Mouse (Mus musculus) lung, postnatal 14 days (tissue): ENCODE measurements at regions not wholly inside any gene's neighbourhood (a gene's known extent, or its start where the extent isn't known, plus 50 kb on each side); places are given as distances from the start of the nearest gene placed in this dataset.
A peak's percentile ranks its signal among the peaks of the same experiment; 100 is the strongest.

ENCODE experiments used
- DNase-seq: peaks from one replicate; pipeline ENCODE4 v3.0.0; 2021

DNA sequence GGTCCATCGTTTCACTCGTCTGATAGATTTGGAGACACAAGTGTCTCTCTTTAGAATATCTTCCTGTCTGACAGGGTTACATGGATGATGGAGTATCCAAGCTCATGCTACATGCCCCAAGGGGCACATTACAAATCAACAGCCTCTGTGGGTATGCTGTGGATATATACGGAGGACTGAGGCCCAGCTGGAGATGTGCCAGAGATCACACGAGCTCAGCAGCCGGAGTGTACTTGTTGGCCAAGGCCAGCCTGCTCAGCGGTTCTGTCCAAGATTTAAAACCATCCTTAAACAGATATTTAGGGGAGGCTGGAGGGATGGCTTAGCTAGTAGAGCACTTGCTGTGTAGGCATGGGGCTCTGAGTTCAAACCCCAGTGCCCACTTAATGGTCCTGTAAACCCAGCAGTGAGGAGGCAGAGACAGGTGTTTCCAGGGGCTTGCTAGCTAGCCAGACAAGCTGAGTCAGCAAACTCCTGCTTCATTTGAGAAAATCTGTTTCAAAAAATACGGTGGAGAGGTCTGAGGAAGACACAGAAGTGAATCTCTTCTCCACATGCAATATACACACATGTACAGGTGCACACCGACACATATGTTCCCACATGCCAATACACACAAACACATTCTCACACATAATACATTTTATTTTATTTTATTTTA lies 85.6 kb upstream of the Aldh1b1 start:
- no peak for DNase-seq

DNA sequence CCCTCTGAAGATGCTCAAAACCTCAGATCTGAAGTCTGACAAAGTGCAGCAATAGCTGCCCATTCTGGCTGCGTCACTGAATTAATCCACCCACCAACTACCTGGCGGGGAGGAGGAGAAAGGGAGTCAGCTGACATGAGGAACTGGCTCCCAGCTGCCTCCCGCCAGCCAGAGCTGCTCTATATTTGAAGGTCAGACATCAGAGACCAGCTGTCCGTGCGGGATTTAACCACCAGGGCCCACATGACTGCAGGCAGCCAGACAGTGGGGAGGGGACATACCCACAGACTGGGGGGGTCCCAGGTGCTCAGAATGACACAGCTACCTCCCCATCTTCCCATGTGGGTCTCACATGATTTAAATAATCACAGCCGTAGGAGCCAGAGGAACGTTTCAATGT lies 94.8 kb upstream of the Aldh1b1 start:
- no peak for DNase-seq

DNA sequence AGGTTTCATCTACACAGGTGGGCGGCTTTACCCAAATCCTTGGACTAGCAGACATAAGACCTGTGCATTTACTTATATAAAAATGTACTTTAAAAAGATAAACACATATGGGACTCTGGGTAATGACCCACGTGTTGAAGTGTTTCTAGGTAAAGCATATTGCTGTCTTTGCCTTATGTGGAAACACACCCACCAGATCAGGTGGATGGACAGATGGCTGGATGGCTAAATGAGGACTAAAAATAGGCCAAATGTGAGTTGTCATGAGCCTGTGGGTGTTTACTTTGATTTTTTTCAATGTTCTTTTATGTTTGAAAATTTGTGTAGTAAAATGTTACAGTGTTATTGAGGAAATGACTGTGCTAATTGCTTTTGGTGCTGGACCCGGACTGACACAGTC lies 99.2 kb upstream of the Aldh1b1 start:
- DNase-seq, result no peak

DNA sequence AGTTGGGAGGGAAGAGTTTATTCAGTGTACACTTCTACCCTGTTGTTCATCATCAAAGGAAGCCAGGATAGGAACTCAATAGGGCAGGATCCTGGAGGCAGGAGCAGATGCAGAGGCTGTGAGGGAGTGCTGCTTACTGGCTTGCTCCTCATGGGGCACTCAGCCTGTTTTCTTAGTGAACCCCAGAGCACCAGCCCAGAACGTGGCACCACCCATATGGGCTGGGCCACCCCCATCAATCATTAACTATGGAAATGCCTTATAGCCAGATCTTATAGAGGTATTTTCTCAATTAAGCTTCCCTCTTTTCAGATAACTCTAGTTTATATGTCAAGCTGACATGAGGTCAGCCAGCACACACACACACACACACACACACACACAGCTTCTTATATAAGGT lies 103.6 kb upstream of the Aldh1b1 start:
- DNase-seq, result no peak

DNA sequence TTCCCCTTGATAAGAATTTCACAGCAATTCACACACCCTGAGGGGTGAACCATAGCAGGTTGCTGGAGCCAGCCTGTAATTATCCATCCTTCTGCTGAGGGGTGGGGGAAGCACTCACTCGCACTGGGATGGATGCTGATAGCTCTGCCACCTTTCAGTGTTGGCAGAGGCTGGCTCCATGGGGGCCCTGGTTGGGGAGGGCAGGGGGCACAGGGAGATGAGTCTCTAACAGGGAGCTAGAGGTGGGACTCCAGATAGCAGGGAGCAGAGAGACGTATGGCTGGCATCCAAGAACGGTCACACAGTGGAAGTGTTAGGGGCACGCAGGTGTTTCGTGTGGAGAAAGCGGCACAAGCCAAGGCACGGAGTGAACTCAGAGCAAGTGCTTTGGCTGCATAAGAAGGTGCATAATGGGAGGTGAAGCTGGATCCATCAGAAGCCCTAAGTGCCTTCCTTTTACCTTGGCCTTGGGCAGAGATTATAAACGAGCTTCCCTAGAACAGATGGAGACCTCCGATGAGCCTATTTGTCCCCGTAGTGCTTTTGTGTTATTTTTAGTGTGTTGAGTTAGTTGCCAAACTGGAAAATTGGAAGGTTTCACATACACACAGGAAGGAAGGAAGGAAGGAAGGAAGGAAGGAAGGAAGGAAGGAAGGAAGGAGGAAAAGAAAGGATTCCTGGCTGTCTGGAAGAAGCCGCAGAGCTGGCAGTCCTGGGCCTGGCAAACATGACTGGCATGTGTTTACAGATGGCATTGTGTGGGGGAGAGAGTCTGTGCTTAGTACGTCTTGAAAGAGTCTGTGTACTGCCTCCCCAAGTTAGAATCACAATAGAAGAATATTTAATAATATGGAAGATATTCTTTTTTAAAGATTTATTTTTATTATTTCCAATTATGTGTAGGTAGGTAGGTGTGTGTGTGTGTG lies 108.6 kb upstream of the Aldh1b1 start:
- no peak for DNase-seq

DNA sequence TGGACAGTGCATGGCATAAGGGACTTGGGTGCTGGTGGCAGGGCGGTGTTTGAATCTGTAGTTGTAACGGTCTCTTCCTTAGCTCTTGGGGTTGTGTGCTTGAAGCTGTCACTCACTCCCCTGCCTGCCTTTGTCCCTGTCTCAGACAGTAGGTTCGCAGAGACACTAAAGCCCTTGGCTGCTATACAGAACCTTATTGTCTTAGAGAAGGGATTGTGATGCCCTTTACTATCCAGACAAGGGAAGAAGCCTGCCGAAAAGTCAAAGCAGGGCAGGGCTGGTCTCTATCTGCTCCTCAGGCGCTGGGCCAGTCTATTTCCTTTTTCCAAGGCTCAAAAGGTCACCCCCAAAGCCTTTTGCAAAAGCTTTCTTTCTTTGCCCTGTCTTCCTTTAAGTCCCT lies 109.2 kb upstream of the Aldh1b1 start:
- no peak for DNase-seq

DNA sequence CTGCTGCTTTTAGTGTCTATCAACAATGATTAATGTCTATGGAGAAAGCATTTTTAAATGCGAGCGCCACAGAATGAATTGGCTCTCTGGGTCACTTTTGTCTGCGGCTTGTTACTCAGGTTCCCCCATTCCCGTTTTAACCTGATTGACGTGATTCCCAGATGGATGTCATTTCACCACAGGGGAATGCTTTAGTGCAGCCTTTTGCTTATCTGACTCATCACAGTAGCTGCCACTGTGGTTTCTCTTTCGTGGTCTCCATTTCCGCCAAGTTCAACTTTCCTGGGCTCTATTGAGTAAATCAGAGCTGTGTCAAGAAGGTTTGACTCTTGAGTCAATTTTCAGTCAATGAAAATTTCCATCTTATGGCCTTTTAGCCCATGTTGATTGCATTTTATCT lies 110.6 kb upstream of the Aldh1b1 start:
- DNase-seq, result no peak

DNA sequence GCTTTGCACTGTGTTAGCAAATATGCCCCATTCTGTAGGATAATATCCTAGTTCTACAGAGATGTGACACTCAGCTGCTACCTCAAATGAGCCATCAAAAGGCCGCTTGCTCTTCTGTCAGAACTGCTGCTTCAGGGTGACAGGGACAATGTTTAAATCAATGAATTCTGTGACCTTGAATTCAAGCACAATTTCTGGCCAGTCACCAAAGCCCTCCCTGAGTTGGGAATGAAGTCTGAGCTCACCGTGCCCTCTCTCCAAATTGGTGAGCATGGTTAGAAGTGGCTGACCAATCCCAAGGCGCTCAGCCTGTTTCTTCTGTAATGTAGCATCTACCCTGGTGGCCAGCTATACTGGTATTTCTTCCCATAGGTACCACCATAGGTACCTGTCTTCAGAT lies 113.8 kb upstream of the Aldh1b1 start:
- DNase-seq, result no peak

DNA sequence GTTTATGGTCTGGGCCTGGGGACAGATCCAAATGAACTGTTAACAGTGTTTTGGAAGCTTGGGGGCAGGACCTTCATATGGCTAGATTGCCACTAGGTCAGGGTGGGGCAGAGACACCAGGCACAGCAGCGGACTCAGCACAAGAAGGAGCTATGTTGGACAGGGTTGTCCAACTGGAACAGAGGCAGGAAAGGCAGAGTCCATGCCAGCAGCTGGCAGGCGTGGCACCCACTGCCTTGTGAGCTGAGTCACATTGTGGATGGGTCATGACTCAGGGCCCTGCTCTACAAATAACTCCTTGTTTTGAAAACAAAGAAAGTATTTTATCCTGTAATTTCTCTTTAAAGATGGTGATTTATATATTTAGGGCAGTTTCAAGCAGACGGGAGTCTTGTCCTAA lies 115.6 kb upstream of the Aldh1b1 start:
- no peak for DNase-seq

DNA sequence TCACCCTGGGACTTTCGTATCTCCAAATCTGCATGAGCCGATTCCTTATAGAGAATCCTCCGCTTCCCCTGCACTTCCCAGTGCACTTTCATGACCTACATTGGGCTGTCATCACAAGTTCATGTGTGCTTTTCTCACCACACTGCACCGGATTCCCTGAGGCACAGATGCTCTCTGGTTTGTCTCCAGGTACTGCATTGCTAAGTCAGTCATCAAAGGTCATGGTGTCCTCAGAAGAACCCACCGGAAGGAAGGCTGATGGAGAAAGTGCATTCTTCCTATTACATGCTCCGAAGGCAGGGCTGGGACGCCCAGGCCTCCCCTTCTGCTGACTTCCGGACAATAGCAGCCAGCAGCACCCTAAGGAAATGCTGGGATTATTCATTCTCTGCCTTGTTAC lies 116.1 kb upstream of the Aldh1b1 start:
- DNase-seq, result no peak

DNA sequence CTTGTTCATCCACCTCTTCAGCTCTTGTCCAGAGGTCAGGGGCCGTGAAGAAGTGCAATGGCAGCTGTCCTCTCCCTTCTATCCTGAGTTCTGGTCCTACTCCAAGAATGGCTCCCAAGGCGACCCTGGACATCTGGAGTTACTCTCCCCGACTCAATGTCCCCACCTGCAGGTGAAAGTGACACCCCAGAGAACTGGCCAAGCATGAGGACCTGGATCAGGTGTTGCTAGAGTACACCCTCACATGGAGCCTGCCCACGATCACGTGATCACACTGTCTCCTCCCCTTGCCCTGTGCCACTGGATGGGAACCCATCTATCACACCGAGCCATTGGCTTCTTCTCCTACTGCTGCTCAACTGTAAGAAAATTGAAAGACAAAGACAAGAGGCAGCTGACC lies 122.7 kb upstream of the Aldh1b1 start:
- peak; percentile 5 for DNase-seq

DNA sequence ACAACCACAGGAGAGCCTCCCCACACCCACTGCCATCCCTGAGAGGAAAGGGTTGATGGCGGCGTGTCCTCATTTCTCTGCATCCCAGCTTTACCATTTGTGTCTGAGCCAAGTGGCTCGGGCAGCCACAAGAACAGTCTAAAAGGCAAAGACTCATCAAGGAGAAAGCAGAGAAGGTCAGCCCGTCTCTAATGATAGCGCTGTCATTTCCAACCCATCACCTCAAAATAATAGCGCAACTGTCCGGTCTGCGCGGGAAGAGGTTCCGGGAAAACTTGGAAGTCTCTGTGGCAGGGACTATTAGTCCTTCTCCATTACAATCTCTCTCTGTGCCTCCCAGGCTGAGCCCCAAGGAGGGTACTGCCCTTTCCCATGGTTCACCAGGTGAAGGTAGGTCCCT lies 124.5 kb upstream of the Aldh1b1 start:
- no peak for DNase-seq

DNA sequence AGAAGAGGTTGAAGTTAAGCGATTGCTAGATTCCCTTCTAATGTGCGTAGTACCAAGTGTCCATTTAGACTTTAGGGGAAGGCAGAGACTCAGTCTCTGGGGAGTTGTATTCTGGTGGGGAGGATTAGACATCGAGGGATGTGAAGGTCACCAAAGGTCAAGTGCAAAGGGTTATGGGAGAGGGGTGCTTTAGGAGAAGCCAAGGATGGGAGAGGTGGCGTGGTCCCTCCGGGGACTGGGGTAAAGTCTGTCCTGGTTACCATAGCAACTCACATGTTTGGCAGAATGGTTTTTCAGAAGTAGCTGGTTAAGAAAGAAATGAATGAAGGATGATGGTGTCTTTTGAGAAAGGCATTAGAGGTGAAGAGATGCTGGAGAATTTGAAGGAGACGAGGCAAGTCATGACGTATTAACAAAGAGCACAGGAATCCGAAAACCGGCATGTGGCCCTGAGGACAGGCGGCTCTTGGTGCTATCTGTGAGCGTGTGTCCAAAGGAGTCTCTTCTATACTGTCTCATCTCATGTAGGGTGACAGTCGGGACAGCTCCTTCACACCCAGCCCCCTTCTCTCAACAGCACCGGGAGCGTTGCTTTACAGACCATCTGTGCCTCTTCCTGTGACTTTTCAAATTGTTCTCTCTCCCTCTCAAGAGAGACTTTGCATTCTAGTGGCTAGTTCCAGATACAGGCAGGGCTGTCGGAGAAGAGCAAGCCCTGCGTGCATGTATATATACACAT lies 125.6 kb upstream of the Aldh1b1 start:
- no peak for DNase-seq

DNA sequence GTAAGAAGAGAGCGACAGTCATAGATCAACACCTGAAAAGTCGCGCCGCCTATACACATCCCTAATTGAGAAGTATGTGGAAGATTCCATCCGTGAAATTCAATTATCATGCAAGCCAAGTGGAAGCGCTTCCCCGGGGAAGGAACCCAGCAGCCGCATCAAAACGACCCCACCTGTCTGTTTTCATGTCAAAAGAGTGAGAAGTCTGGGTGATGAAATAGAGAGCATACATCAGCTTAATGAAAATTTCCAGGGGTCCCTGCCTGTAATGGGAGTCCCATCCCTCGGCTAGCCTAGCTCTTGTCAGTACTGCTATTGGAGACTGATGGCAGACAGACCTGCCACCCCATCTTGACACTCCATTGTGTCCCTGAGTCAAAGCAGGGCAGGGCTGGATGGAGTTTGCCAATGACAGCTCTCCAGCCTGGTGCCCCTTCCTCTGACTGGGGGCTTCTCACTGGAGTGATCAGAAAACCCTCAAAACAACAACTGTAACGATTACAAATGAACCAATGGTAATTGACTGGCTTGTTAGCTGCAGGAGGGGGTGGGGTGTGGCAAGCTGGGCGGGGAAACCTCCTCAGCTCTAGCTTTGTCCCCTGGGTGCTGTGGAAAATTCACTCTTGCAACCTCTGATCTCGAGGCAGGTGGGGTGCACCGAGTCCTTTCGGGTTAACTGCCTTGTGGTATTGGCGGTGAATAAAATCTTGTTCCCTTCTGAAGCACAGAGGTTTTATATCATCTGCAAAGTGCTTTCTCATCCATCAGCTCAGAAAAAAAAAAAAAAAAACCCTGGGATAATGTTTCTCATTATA lies 126.4 kb upstream of the Aldh1b1 start:
- no peak for DNase-seq

DNA sequence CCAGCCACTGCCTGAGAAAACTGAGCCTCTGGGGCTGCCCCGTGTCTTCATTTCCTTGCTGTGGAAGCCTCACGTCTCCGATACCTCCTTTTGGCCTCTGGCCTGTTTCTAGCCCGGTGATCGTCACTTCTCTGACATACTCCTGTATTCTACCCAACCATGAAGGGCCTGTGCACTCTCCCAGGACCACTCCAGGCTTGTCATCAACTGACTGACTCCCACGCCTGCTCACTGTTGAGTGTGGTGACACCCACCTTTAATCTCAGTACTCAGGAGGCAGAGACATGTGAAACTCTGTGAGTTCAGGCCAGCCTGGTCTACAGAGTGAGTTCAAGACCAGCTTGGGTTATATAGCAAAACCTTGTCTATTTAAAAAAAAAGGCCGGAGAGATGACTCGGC lies 132.1 kb upstream of the Shb start:
- no peak for DNase-seq

DNA sequence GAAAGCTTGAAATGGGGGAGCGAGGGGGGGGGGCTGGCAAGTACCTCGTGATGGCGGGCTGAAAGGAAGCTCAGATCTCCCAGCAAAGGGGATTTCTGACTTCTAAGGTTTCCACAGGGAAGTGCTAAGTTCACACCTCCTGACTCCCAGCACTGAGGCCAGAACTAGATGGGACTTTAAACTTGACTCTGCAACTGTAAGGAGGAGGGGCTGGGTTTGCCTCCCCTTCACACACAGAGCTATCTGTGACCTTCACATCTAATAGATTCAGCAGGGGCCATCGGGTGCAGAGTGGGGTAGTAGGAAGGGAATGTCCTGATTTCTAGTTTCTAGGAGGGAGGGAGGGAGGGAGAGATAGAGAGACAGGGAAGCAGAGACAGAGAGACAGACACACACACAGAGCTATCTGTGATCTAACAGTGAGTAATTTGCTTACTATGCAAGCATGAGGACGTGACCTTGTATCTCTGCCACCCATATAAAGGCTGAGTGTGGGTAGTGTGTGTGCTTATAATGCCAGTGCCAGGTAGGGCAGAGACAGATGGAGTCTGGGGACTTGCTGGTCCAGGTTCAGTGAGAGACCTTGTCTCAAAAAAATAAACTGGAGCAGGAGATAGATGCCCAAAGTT lies 125.2 kb upstream of the Shb start:
- DNase-seq, result no peak

DNA sequence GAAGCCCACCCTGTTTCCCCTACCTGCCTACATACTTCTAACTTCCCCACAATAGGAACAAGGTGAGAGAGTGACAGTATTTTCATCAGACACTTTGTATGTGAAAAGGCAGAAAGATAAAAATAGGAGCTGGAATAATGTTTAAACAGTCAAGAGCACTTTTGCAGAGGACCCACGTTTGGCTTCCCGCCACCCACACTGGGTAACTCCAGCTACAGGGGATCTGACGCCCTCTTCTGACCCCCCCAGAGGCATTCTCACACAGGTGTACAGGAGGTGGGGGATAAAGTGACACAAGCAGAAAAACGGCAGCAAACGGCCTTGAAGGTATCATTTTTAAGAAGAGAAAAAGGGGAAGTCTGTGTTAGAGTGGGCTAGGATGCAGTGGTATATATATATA lies 123.5 kb upstream of the Shb start:
- DNase-seq, result peak; percentile 6

DNA sequence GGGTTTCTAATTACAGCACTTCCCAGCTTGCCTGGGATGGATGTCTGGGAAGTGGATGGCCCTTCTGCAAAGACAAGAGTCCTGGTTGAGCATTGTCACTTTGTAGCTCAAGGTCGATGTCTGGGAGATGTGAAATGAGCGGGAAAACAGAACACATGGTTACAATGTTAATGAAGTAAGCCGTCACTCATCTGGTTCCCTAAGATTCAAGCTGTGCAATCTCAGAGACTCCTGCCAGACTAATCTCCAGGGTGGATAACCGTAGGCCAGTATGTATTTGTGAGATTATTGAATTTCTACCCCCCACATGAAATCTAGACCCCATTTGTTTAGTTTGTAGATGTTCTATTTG lies 122.5 kb upstream of the Shb start:
- no peak for DNase-seq

DNA sequence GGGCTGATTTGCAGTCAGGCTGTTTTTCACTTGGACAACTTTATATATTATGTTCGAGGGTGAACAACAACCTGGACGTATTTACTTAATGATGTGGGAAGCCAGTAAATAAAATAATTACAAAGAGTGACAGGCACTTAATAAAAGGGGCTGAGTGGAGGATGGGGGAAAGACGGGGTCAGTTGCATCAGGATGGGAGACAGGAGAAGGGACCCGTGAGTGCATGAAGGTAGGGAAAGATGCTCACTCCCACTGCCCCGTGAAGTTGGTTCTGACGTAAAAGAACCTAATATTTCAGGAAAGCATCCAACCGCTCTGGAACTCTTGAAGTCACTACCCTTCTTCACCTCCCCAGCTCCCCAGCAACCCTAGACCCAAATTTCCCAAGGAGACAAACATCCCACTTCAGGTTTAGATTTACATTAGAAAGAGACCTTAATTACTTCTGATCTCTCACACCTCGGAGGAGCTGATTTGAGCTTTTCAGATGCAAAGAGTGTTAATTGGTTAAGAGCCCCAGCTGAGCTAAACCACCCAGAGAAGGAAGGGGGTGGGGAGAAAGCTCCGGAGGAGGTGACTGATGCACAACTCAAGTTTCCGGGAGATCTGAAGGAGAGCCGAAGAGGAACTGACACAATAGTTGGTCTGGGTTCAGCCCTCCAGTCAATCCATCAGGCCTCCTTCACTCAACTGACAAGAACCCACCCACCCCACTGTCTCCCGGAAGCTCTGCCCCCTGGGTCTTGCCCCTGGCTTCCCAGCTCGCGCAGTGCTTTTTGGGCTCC lies 121.9 kb upstream of the Shb start:
- DNase-seq, result no peak

DNA sequence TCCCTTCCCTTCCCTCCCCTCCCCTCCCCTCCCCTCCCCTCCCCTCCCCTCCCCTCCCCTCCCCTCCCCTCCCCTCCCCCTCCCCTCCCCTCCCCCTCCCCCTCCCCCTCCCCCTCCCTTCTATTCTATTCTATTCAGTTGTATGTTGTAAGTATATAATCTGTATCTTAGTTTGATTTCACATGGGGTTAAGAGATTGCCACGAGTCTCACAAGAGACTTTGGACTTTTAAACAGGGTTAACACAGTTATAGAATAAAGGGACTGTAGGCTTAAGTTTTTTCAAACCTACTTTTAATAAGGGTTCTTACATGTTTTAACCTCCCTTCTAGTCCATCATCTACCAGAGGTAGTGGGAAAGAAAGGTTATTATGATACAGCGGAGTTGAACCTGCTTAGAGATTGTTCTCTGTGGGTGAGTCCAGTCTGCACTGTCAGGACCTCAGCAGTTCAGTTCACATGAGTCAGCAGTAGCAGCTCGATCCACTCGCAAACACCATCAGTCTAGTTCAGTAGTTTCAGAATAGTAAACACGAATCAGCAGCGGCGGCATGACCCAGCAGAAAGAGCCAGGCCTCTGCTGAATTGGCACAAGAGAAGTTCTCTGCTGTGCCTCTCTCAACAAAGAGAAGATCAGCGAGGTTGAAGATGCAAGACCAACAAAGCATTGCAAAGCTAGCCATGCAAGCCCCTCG lies 116.8 kb upstream of the Shb start:
- no peak for DNase-seq

DNA sequence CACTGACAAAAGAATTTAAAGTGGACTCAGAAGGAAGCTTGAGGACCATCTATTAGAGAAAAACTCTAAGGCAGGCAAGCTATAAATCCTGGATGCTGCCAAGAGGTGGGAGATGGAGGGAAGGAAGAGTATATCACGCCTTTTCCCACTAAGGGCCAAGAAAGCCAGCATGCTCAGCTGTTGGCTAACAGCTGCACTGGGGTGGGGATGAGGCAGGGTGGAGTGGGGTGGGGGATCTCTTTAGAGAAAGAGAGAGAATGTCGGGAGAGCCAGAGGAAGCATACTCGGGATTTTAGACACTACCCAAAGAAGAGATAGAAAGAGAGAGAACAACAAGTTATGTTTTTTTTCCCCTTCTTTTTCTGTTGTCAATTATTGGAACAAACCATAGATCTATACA lies 115.2 kb upstream of the Shb start:
- DNase-seq, result no peak
